Mouse (Mus musculus): Measurements from ENCODE around the gene Prtn3. TPM values are rescaled to one million over a fixed set of nuclear protein-coding genes. Genes with fewer than 3 reads are reported as not detected.
A peak's percentile ranks its signal among the peaks of the same experiment; 100 is the strongest.

Prtn3 gene
- total RNA-seq (2021), result 1 to 10 TPM in 1 of 2 experiments, not detected in 1; 2.1 TPM
- long read RNA-seq, experiment 1, result 0 reads
- long read RNA-seq, experiment 2, result 0 reads

- no peak for DNase-seq
These were observed at the start of gene Prtn3, which contains the start of gene Plppr3 for GRCm38 (mm10) chr10:79874290-79874862. Prtn3 (plus strand) TSS chr10:79874476. Plppr3 (minus strand) TSS chr10:79874634.

- DNase-seq, result no peak
These were observed 42.7 kb upstream of the Prtn3 start for GRCm38 (mm10) chr10:79831583-79831982.

- DNase-seq, result no peak
These were observed 42.1 kb upstream of the Prtn3 start for GRCm38 (mm10) chr10:79832026-79832785.

- DNase-seq, result no peak
These were observed 41.5 kb upstream of the Prtn3 start for GRCm38 (mm10) chr10:79832786-79833181.

GRCm38 (mm10) chr10:79834769-79835398 is 39.4 kb upstream of the Prtn3 start:
- peak; percentile 80 for DNase-seq

- DNase-seq, result no peak
These were observed 37.4 kb upstream of the Prtn3 start for GRCm38 (mm10) chr10:79836918-79837317.

GRCm38 (mm10) chr10:79838151-79838550 is 36.1 kb upstream of the Prtn3 start:
- no peak for DNase-seq

GRCm38 (mm10) chr10:79840091-79840490 is 34.2 kb upstream of the Prtn3 start:
- no peak for DNase-seq

GRCm38 (mm10) chr10:79840644-79841551 is 33.4 kb upstream of the Prtn3 start:
- DNase-seq, result peak; percentile 42

GRCm38 (mm10) chr10:79842322-79842721 is 32.0 kb upstream of the Prtn3 start:
- no peak for DNase-seq

GRCm38 (mm10) chr10:79843476-79843875 is 30.8 kb upstream of the Prtn3 start:
- no peak for DNase-seq

- DNase-seq, result no peak
These were observed 27.7 kb upstream of the Prtn3 start for GRCm38 (mm10) chr10:79846553-79846952.

GRCm38 (mm10) chr10:79849941-79850628 is 24.2 kb upstream of the Prtn3 start:
- DNase-seq, result no peak

- no peak for DNase-seq
These were observed 22.6 kb upstream of the Prtn3 start for GRCm38 (mm10) chr10:79851653-79852052.

- no peak for DNase-seq
These were observed 22.0 kb upstream of the Prtn3 start for GRCm38 (mm10) chr10:79852107-79852789.

- no peak for DNase-seq
These were observed 21.4 kb upstream of the Prtn3 start for GRCm38 (mm10) chr10:79852827-79853226.

GRCm38 (mm10) chr10:79853392-79853791 is 20.9 kb upstream of the Prtn3 start:
- peak; percentile 99 for DNase-seq

- DNase-seq, result peak; percentile 99
These were observed 20.1 kb upstream of the Prtn3 start, which contains the start of gene Ptbp1 for GRCm38 (mm10) chr10:79853860-79854795. Ptbp1 (plus strand) TSS chr10:79854427.

GRCm38 (mm10) chr10:79854801-79855541 is 19.3 kb upstream of the Prtn3 start:
- peak; percentile 77 for DNase-seq
